Mouse (Mus musculus): ENCODE results near the gene Cse1l. TPM values are rescaled to one million over a fixed set of nuclear protein-coding genes. Genes with fewer than 3 reads are reported as not detected.

Cse1l gene
- polyA plus RNA-seq, 1 experiment: 15.8 TPM

DNA sequence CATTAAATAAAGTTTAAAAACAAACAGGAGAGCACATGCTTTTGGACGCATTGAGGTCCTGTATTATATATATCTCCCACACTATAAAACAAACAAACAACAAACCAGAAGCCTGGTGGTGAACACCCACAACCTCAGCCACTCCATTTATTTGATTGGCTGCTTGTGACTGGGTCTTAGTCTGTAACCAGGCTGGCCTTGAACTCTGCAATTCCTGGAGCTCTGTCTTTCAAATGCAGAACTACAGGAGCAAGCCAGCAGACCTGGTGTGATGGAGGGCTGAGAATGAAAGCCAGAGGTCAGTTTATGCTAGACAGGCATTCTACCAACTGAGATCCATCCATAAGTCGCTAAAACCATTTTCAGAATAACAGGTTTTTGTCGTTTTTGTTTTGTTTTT, 6.1 kb upstream of the Cse1l start:
- DNase-seq: no peak
- Histone ChIP-seq H3K27me3 (replicated peaks; ENCODE audit: control insufficient read depth, insufficient read depth, low read length) (no peaks in the 10 kb centered on the region), H3K27ac (ENCODE audit: insufficient read depth, low read depth, low read length) (no peak overlapping the region), H3K4me3 (ENCODE audit: insufficient read depth, low read depth, low read length) (no peak overlapping the region), H3K36me3 (ENCODE audit: control insufficient read depth, insufficient read depth, low read length) (no peaks in the 10 kb centered on the region), H3K4me1 (ENCODE audit: control insufficient read depth, insufficient read depth, low read length) (no peaks in the 10 kb centered on the region)
- TF ChIP-seq CTCF (conservative IDR thresholded peaks at IDR 0.05; ENCODE audit: insufficient read depth, insufficient read length, low read depth, low read length) (no peak), POLR2A (IDR thresholded peaks at IDR 0.05; ENCODE audit: low read depth, low read length) (no peak)
- WGBS: 66% methylated on average over 3 of the region's 3 CpGs

DNA sequence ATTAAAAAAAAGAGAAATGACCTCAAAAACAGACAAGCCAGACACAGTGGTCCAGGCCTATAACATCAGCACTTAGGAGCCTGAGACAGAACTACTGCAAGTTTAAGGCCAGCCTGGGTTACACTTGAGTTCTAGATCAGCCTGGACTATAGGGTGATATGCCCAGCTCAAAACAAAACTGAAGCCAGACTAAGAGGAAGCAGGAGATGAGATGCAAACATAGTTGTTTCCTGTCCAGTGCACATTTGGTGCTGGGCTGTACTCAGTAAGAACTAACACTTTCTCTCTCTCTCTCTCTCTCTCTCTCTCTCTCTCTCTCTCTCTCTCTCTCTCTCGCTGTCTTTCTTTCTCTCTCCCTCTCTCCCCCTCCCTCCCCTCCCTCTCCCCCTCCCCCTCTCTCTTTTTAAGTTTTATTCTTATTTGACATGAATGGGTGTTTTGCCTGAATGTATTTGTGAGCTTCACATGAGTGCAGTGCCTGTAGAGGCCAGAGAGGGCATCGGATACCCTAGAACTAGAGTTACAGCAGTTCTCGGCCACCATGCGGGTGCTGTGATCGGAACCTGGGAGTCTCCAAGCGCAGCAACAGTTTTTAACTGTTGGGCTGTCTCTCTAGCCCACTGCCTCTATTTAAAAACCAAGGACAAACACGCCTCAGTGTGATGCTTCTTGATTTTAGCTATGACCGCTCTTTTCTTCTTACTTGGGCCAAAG, 4.9 kb upstream of the Cse1l start:
- TF ChIP-seq CTCF (conservative IDR thresholded peaks at IDR 0.05; ENCODE audit: insufficient read depth, insufficient read length, low read depth, low read length) (no peak), POLR2A (IDR thresholded peaks at IDR 0.05; ENCODE audit: low read depth, low read length) (no peak)
- no peak for DNase-seq
- no peak overlapping the region for H3K27ac ChIP-seq (ENCODE audit: insufficient read depth, low read depth, low read length)
- H3K4me1 ChIP-seq (ENCODE audit: control insufficient read depth, insufficient read depth, low read length): 0 out of 2 replicates have a peak, but pooled peaks cover 5% of the 10 kb centered on the region
- H3K27me3 ChIP-seq (replicated peaks; ENCODE audit: control insufficient read depth, insufficient read depth, low read length): no peaks in the 10 kb centered on the region
- 90% methylated on average over 8 of the region's 8 CpGs for WGBS
- H3K4me3 ChIP-seq (ENCODE audit: insufficient read depth, low read depth, low read length): no peak overlapping the region
- H3K36me3 ChIP-seq (ENCODE audit: control insufficient read depth, insufficient read depth, low read length): no peaks in the 10 kb centered on the region

DNA sequence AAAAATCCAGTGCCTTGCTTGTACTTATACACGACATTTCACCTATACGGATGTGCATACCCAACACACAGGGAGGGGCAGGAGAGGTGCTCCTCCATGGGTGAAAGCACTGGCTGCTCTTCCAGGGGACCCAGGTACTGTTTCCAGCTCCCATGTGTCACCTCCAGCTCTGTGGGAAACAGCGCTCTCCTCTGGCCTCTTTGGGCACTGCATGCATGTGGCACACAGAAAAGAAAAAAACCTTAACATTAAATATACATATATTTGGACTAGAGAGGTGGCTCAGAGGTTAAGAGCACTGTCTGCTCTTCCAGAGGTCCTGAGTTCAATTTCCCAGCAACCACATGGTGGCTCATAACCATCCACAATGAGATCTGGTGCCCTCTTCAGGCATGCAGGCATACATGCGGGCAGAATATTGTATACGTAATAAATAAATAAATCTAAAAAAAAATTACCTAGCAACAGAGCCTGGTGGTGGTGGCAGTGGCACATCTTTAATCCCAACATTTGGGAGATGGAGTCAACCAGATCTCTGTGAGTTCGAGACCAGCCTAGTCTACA, 2.0 kb upstream of the Cse1l start:
- TF ChIP-seq CTCF (conservative IDR thresholded peaks at IDR 0.05; ENCODE audit: insufficient read depth, insufficient read length, low read depth, low read length) (0 out of 2 replicates have a peak, but pooled peaks have one; percentile 12), POLR2A (IDR thresholded peaks at IDR 0.05; ENCODE audit: low read depth, low read length) (no peak)
- Histone ChIP-seq H3K4me3 (ENCODE audit: insufficient read depth, low read depth, low read length) (no peak overlapping the region), H3K4me1 (ENCODE audit: control insufficient read depth, insufficient read depth, low read length) (peaks cover 7% of the 10 kb centered on the region; the same call in 1 of the 2 replicates), H3K27ac (ENCODE audit: insufficient read depth, low read depth, low read length) (no peak overlapping the region), H3K36me3 (ENCODE audit: control insufficient read depth, insufficient read depth, low read length) (no peaks in the 10 kb centered on the region), H3K27me3 (replicated peaks; ENCODE audit: control insufficient read depth, insufficient read depth, low read length) (no peaks in the 10 kb centered on the region)
- no peak for DNase-seq
- 94% methylated on average over 6 of the region's 6 CpGs for WGBS

DNA sequence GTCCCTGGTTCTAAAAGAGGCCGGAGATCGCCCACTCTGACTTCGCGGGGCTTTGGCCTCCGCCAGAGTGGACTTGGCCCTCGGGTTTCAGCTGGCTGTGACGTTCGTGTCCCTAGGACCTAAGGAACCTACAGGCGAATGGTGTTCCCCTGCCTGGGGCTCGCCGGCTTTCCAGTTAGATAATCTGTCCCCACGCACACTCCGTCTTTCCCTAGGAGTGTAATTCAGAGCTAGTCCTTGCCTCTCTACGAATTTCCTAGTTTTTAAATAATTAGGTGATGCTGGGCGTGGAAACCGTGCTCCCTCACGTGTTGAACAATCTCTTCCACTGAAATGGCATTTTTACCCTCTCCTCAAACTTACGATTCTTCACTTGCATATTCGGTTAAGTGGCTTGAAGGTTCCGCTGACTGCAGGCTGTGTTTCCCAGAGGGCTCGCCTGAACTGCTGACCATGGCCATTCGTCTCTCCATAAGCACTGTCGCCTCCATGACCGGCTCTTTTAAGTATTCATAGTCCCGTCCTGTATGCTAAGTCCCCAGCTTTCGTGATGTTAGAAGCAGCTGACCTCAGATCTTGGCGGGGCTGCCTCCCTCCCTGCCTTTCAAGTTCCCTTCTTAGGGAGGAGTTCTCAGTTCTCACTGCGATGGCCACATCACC, 813 bp downstream of the Cse1l start:
- peak overlapping the region; percentile 89 for H3K4me3 ChIP-seq (ENCODE audit: insufficient read depth, low read depth, low read length)
- H3K27me3 ChIP-seq (replicated peaks; ENCODE audit: control insufficient read depth, insufficient read depth, low read length): no peaks in the 10 kb centered on the region
- peak overlapping the region; percentile 58 for H3K27ac ChIP-seq (ENCODE audit: insufficient read depth, low read depth, low read length)
- under 1% methylated on average over 28 of the region's 28 CpGs for WGBS
- peaks cover 7% of the 10 kb centered on the region; the same call in 1 of the 2 replicates for H3K4me1 ChIP-seq (ENCODE audit: control insufficient read depth, insufficient read depth, low read length)
- no peak for DNase-seq
- TF ChIP-seq CTCF (conservative IDR thresholded peaks at IDR 0.05; ENCODE audit: insufficient read depth, insufficient read length, low read depth, low read length) (no peak), POLR2A (IDR thresholded peaks at IDR 0.05; ENCODE audit: low read depth, low read length) (no peak)
- no peaks in the 10 kb centered on the region for H3K36me3 ChIP-seq (ENCODE audit: control insufficient read depth, insufficient read depth, low read length)

DNA sequence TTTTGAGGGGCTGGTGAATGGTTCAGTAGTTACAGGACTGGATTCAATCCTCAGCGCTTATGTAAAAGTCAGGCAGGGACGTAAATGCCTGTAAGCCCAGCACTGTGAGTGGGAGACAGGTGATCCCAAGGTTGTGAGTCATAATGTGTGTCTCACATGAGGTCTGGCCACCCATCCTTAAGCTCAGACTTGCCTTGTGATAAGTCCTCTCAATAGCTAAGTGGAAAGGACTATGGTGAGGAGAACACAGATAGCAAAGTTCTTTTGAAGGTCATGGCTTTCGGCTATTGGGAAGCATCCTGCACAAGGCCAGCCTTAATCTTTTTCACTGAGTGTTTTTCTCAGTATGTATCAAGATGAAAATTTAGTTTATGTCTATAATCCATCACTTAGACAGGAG, 3.9 kb downstream of the Cse1l start:
- Histone ChIP-seq H3K27me3 (replicated peaks; ENCODE audit: control insufficient read depth, insufficient read depth, low read length) (no peaks in the 10 kb centered on the region), H3K36me3 (ENCODE audit: control insufficient read depth, insufficient read depth, low read length) (no peaks in the 10 kb centered on the region), H3K27ac (ENCODE audit: insufficient read depth, low read depth, low read length) (no peak overlapping the region), H3K4me3 (ENCODE audit: insufficient read depth, low read depth, low read length) (no peak overlapping the region), H3K4me1 (ENCODE audit: control insufficient read depth, insufficient read depth, low read length) (peaks cover 7% of the 10 kb centered on the region; the same call in 1 of the 2 replicates)
- no peak for DNase-seq
- TF ChIP-seq CTCF (conservative IDR thresholded peaks at IDR 0.05; ENCODE audit: insufficient read depth, insufficient read length, low read depth, low read length): no peak
- TF ChIP-seq POLR2A (IDR thresholded peaks at IDR 0.05; ENCODE audit: low read depth, low read length): no peak
- 93% methylated on average over 3 of the region's 3 CpGs for WGBS

DNA sequence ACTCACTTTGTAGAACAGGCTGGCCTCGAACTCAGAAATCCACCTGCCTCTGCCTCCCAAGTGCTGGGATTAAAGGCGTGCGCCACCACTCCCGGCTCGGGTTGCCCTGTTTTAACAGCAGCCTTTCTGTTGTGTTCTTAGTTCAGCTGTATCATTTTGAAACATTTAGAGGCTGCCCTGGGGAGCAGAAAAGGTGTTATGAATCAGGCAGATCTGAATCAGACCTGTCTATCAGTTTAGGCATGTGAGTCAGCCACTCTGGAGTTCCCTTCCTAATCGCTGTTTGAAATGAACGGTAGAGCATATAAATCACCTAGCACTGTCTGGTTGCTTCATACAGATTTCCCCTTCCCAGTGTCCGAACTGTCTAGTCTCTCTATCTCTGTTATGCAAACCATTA, 4.7 kb downstream of the Cse1l start:
- Histone ChIP-seq H3K4me1 (ENCODE audit: control insufficient read depth, insufficient read depth, low read length) (peaks cover 4% of the 10 kb centered on the region; the same call in 1 of the 2 replicates), H3K4me3 (ENCODE audit: insufficient read depth, low read depth, low read length) (no peak overlapping the region), H3K27me3 (replicated peaks; ENCODE audit: control insufficient read depth, insufficient read depth, low read length) (no peaks in the 10 kb centered on the region), H3K36me3 (ENCODE audit: control insufficient read depth, insufficient read depth, low read length) (no peaks in the 10 kb centered on the region), H3K27ac (ENCODE audit: insufficient read depth, low read depth, low read length) (no peak overlapping the region)
- TF ChIP-seq CTCF (conservative IDR thresholded peaks at IDR 0.05; ENCODE audit: insufficient read depth, insufficient read length, low read depth, low read length) (no peak), POLR2A (IDR thresholded peaks at IDR 0.05; ENCODE audit: low read depth, low read length) (no peak)
- 80% methylated on average over 8 of the region's 8 CpGs for WGBS
- no peak for DNase-seq

DNA sequence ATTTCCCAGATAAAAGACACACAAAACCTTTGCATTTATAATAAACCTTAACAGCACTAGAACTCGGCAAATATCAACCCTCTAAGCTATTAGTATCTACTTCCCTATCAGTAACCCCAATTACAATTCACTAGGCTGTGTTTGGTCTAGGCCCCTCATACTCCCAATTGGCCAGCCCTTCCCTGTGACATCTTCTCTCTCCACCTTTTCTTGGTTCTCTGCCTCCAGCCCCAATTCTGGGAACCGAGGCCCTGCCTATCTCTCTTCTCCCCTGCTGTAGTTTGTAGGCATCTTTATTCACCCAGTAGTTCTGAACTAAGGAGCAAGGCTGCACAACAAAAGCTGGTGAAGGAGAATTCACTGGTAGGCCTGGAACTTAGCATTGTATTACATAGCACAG, 18.1 kb downstream of the Cse1l start:
- DNase-seq: no peak
- no peak overlapping the region for H3K27ac ChIP-seq (ENCODE audit: insufficient read depth, low read depth, low read length)
- TF ChIP-seq CTCF (conservative IDR thresholded peaks at IDR 0.05; ENCODE audit: insufficient read depth, insufficient read length, low read depth, low read length): no peak
- TF ChIP-seq POLR2A (IDR thresholded peaks at IDR 0.05; ENCODE audit: low read depth, low read length): no peak
- WGBS: 83% methylated on average over 2 of the region's 2 CpGs
- no peaks in the 10 kb centered on the region for H3K27me3 ChIP-seq (replicated peaks; ENCODE audit: control insufficient read depth, insufficient read depth, low read length)
- peaks cover 6% of the 10 kb centered on the region for H3K36me3 ChIP-seq (ENCODE audit: control insufficient read depth, insufficient read depth, low read length)
- H3K4me1 ChIP-seq (ENCODE audit: control insufficient read depth, insufficient read depth, low read length): no peaks in the 10 kb centered on the region
- no peak overlapping the region for H3K4me3 ChIP-seq (ENCODE audit: insufficient read depth, low read depth, low read length)
